Mouse (Mus musculus) liver, postnatal 0 days (tissue): ENCODE measurements around the gene Vsx2.

ENCODE experiments used
- CTCF ChIP-seq: sonication (generic); IDR thresholded peaks from 2 replicates; pipeline ENCODE4 v1.5.1; 2016; ENCODE audit warnings: antibody characterized with exemption, low read depth
- EP300 ChIP-seq: IDR thresholded peaks from 2 replicates; pipeline ENCODE4 v1.6.1; 2016; ENCODE audit warnings: antibody characterized with exemption, low read depth, mild to moderate bottlenecking

GRCm38 (mm10) chr12:84589825-84590761 lies 20.5 kb downstream of the Vsx2 start:
- peak; percentile 100 for TF ChIP-seq CTCF
- no peak for TF ChIP-seq EP300
